Mouse (Mus musculus): ENCODE data around the gene Gm20388. TPM values are rescaled to one million over a fixed set of nuclear protein-coding genes. Genes with fewer than 3 reads are reported as not detected.

The Gm20388 gene
- polyA plus RNA-seq, 1 experiment: 23.9 TPM

GRCm38 (mm10) chr8:122652643-122653042, 2742.0 kb downstream of the Gm20388 start:
- Histone ChIP-seq H3K4me3 (ENCODE audit: insufficient read depth, low read length) (no peak overlapping the region), H3K27ac (ENCODE audit: insufficient read depth, low read length) (no peak overlapping the region), H3K4me1 (ENCODE audit: control insufficient read depth, insufficient read depth, low read length) (0 out of 2 replicates have a peak, but pooled peaks cover 2% of the 10 kb centered on the region)
- TF ChIP-seq POLR2A (IDR thresholded peaks at IDR 0.05; ENCODE audit: extremely low read depth, insufficient read depth, low read length) (no peak), CTCF (IDR thresholded peaks at IDR 0.05; ENCODE audit: extremely low read depth, insufficient read depth, low read length) (no peak)

GRCm38 (mm10) chr8:122654768-122655167, 2744.1 kb downstream of the Gm20388 start:
- TF ChIP-seq POLR2A (IDR thresholded peaks at IDR 0.05; ENCODE audit: extremely low read depth, insufficient read depth, low read length): no peak
- no peak for TF ChIP-seq CTCF (IDR thresholded peaks at IDR 0.05; ENCODE audit: extremely low read depth, insufficient read depth, low read length)
- Histone ChIP-seq H3K27ac (ENCODE audit: insufficient read depth, low read length) (no peak overlapping the region), H3K4me3 (ENCODE audit: insufficient read depth, low read length) (no peak overlapping the region), H3K4me1 (ENCODE audit: control insufficient read depth, insufficient read depth, low read length) (0 out of 2 replicates have a peak, but pooled peaks cover 2% of the 10 kb centered on the region)

- TF ChIP-seq POLR2A (IDR thresholded peaks at IDR 0.05; ENCODE audit: extremely low read depth, insufficient read depth, low read length): no peak
- Histone ChIP-seq H3K27ac (ENCODE audit: insufficient read depth, low read length) (no peak overlapping the region), H3K4me1 (ENCODE audit: control insufficient read depth, insufficient read depth, low read length) (peaks cover 6% of the 10 kb centered on the region)
These were observed 2745.7 kb downstream of the Gm20388 start for GRCm38 (mm10) chr8:122656056-122656999.

DNA sequence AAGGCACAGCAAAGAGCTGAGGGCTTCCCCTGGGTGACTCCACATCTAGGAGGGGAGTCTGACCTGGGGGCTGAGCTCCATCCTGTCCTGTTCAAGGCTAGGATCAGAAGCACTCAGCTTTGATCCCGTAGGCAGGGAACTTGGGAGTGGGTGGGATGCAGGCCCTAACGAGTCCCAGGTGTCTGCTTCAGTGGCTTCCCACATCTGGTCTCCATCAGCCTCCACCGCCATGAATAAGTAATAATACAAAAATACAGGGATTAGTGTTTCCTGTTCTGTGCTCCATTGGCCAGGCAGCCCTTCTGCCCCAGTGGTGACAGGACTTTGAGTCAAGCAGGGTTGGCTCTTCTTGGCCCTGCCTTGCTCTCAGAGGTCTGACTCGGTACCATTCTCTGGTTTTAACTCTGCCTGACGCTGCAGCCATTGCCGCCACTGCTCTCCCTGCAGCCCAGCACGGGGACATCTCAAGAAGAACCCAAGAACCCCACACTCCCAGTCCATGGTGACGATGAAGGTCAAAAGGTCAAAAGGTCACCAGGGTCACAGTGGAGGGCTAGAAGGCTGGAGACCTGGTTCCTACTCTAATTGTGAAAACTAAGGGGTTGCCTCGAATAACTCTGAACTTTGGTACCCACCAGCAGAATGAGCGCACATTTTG, 2747.6 kb downstream of the Gm20388 start:
- Histone ChIP-seq H3K4me1 (ENCODE audit: control insufficient read depth, insufficient read depth, low read length) (peaks cover 11% of the 10 kb centered on the region), H3K27ac (ENCODE audit: insufficient read depth, low read length) (no peak overlapping the region), H3K4me3 (ENCODE audit: insufficient read depth, low read length) (no peak overlapping the region)
- TF ChIP-seq POLR2A (IDR thresholded peaks at IDR 0.05; ENCODE audit: extremely low read depth, insufficient read depth, low read length) (no peak), CTCF (IDR thresholded peaks at IDR 0.05; ENCODE audit: extremely low read depth, insufficient read depth, low read length) (no peak)

More at GRCm38 (mm10) chr8:122656056-122656999, 2745.7 kb downstream of the Gm20388 start:
- no peak overlapping the region for H3K4me3 ChIP-seq (ENCODE audit: insufficient read depth, low read length)

GRCm38 (mm10) chr8:122658807-122659160, 2748.1 kb downstream of the Gm20388 start:
- TF ChIP-seq POLR2A (IDR thresholded peaks at IDR 0.05; ENCODE audit: extremely low read depth, insufficient read depth, low read length): no peak
- TF ChIP-seq CTCF (IDR thresholded peaks at IDR 0.05; ENCODE audit: extremely low read depth, insufficient read depth, low read length): no peak
- Histone ChIP-seq H3K4me1 (ENCODE audit: control insufficient read depth, insufficient read depth, low read length) (peaks cover 11% of the 10 kb centered on the region), H3K4me3 (ENCODE audit: insufficient read depth, low read length) (no peak overlapping the region), H3K27ac (ENCODE audit: insufficient read depth, low read length) (no peak overlapping the region)

DNA sequence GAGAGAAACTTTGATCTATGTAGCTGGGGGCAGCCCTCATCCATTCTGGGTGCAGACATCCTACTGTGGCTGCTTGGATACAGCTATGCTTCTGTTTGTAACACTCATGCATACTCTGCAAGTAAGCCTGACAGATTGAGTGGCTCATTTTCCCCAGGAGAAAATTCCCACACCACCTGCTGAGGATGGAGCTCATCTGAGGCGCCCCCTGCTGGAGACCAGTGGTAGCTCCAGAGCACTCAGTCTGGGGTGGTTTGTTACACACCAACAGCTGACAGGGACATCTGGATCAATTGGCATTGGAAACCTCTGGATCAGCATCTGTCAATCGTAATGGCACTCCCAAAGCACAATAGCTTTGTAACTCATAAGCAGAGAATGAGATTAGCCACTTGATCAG, 2749.4 kb downstream of the Gm20388 start:
- Histone ChIP-seq H3K4me1 (ENCODE audit: control insufficient read depth, insufficient read depth, low read length) (peaks cover 15% of the 10 kb centered on the region), H3K4me3 (ENCODE audit: insufficient read depth, low read length) (no peak overlapping the region), H3K27ac (ENCODE audit: insufficient read depth, low read length) (no peak overlapping the region)
- TF ChIP-seq CTCF (IDR thresholded peaks at IDR 0.05; ENCODE audit: extremely low read depth, insufficient read depth, low read length) (peak; percentile 45), POLR2A (IDR thresholded peaks at IDR 0.05; ENCODE audit: extremely low read depth, insufficient read depth, low read length) (no peak)

DNA sequence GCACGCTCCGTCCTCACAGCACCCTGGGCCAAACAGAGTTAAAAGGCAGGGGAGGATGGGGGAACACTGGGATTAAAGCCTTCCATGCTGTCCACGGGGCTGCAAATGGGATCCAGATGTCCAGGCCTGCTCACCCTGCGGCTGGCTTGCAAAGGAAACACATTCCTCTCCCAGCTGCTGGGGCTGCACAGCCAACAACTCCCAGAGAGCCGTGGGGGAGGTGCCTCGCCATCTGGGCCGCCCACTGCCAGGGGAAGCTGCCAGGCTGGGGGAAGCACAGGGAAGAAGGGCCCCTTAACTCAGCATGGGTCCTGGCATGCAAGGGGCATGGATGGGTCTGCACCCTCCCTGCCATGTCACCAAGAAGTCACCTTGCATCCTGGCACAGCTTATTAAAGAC, 2750.5 kb downstream of the Gm20388 start:
- Histone ChIP-seq H3K4me1 (ENCODE audit: control insufficient read depth, insufficient read depth, low read length) (peaks cover 16% of the 10 kb centered on the region), H3K27ac (ENCODE audit: insufficient read depth, low read length) (no peak overlapping the region), H3K4me3 (ENCODE audit: insufficient read depth, low read length) (no peak overlapping the region)
- TF ChIP-seq POLR2A (IDR thresholded peaks at IDR 0.05; ENCODE audit: extremely low read depth, insufficient read depth, low read length) (no peak), CTCF (IDR thresholded peaks at IDR 0.05; ENCODE audit: extremely low read depth, insufficient read depth, low read length) (no peak)

- Histone ChIP-seq H3K27ac (ENCODE audit: insufficient read depth, low read length) (no peak overlapping the region), H3K4me1 (ENCODE audit: control insufficient read depth, insufficient read depth, low read length) (peaks cover 19% of the 10 kb centered on the region), H3K4me3 (ENCODE audit: insufficient read depth, low read length) (no peak overlapping the region)
- no peak for TF ChIP-seq CTCF (IDR thresholded peaks at IDR 0.05; ENCODE audit: extremely low read depth, insufficient read depth, low read length)
These were observed 2751.3 kb downstream of the Gm20388 start for GRCm38 (mm10) chr8:122661894-122662293.

DNA sequence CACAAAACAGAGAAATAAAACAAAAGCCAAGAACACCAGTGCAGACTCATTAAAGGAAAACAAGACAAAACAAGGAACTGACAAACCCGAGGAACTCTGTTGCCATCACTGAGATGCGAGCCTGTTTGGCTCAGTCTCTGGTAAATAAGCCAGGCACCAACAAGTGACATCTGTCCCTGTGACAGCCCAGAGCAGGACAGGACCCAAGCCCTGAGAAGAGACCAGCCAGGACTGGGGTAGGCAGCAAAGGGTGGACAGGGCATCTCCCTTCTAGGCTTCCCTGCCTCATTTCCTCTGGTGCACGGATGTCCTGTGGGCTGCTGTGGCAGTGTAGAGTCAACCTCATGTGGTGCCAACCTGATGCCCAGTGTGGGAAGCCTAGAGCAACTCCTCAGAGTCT, 2752.5 kb downstream of the Gm20388 start:
- TF ChIP-seq POLR2A (IDR thresholded peaks at IDR 0.05; ENCODE audit: extremely low read depth, insufficient read depth, low read length) (no peak), CTCF (IDR thresholded peaks at IDR 0.05; ENCODE audit: extremely low read depth, insufficient read depth, low read length) (no peak)
- no peak overlapping the region for H3K27ac ChIP-seq (ENCODE audit: insufficient read depth, low read length)
- no peak overlapping the region for H3K4me3 ChIP-seq (ENCODE audit: insufficient read depth, low read length)
- H3K4me1 ChIP-seq (ENCODE audit: control insufficient read depth, insufficient read depth, low read length): peaks cover 19% of the 10 kb centered on the region

DNA sequence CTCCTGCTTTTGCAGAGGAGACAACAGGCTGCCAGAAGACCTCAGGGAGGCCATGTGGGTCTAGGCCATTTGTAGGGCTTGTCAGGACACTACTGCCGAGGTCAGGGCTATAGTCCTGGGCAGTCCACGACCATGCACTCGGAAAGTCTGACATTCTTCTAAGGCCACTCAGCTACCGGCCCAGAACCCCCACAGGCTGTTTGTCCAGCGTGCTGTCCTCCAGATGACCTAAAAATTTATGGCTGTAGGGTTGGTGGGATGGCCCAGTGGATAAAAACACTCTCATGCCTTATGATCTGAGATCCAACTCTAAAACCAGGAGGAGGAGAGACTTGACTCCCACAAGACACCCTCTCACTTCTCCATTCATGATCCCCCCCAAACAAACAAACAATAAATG, 2753.0 kb downstream of the Gm20388 start:
- Histone ChIP-seq H3K27ac (ENCODE audit: insufficient read depth, low read length) (no peak overlapping the region), H3K4me3 (ENCODE audit: insufficient read depth, low read length) (no peak overlapping the region), H3K4me1 (ENCODE audit: control insufficient read depth, insufficient read depth, low read length) (peaks cover 19% of the 10 kb centered on the region)
- TF ChIP-seq POLR2A (IDR thresholded peaks at IDR 0.05; ENCODE audit: extremely low read depth, insufficient read depth, low read length) (no peak), CTCF (IDR thresholded peaks at IDR 0.05; ENCODE audit: extremely low read depth, insufficient read depth, low read length) (no peak)

Measured in cortical plate, adult 2 months (tissue).